Comparison of ENCODE assay signal across 29 mouse cellular contexts in genomic region chr5:90086491-90086890, GRCm38 (mm10).
DNase-seq lines count a peak whose midpoint lies in the region; ATAC-seq and TF ChIP-seq lines count a peak whose summit lies in the region.
"Had no signal": no experiment of that assay in that cellular context is flagged by ENCODE, and none has a peak within 500 bp of the region (broad histone marks: within the 10 kb centered on the region; RNA-seq: fewer than 3 reads in every experiment).

No protein-coding gene starts in this region.

- no peak overlapping the region for H3K9ac ChIP-seq in lung, postnatal 0 days (replicated peaks; ENCODE audit: low read depth)
- H3K9ac ChIP-seq: embryonic facial prominence, embryonic 13.5 days; forebrain, embryonic 12.5 days; forebrain, postnatal 0 days; heart, embryonic 12.5 days; hindbrain, embryonic 15.5 days; limb, embryonic 12.5 days; liver, embryonic 15.5 days had no signal

- no peaks in the 10 kb centered on the region for H3K9me3 ChIP-seq in lung, postnatal 0 days (ENCODE audit: low read length)
- H3K9me3 ChIP-seq: embryonic facial prominence, embryonic 13.5 days; forebrain, embryonic 12.5 days; heart, embryonic 12.5 days; hindbrain, embryonic 10.5 days; hindbrain, embryonic 15.5 days; limb, embryonic 12.5 days; liver, embryonic 15.5 days had no signal

- 60% methylated on average over 6 of the region's 6 CpGs for WGBS in lung, postnatal 0 days

- no peaks in the 10 kb centered on the region for H3K36me3 ChIP-seq in lung, postnatal 0 days (ENCODE audit: insufficient read depth, low read length)
- H3K36me3 ChIP-seq: embryonic facial prominence, embryonic 13.5 days; forebrain, embryonic 12.5 days; heart, embryonic 12.5 days; hindbrain, embryonic 10.5 days; hindbrain, embryonic 15.5 days; limb, embryonic 12.5 days; liver, embryonic 15.5 days had no signal

- no peak overlapping the region for H3K4me3 ChIP-seq in lung, postnatal 0 days (ENCODE audit: low read depth, low read length)
- H3K4me3 ChIP-seq: embryonic facial prominence, embryonic 13.5 days; erythroblast, embryonic 14.5 days; forebrain, embryonic 12.5 days; heart, embryonic 12.5 days; hindbrain, embryonic 10.5 days; hindbrain, embryonic 15.5 days; left cerebral cortex, adult 2 months; limb, embryonic 12.5 days; liver, embryonic 15.5 days had no signal

- ATAC-seq in lung, postnatal 0 days: no peak
- ATAC-seq: forebrain, postnatal 0 days; inflammation-experienced regulatory T-cells, adult 6 months; Patski had no signal

- peak; percentile 12; the same call in 1 of the 2 replicates for TF ChIP-seq CTCF in lung, postnatal 0 days (IDR thresholded peaks at IDR 0.05)

- H3K4me1 ChIP-seq in lung, postnatal 0 days (ENCODE audit: insufficient read depth, low read depth, low read length): no peaks in the 10 kb centered on the region
- H3K4me1 ChIP-seq: embryonic facial prominence, embryonic 13.5 days; forebrain, embryonic 12.5 days; heart, embryonic 12.5 days; hindbrain, embryonic 10.5 days; hindbrain, embryonic 15.5 days; limb, embryonic 12.5 days; liver, embryonic 15.5 days had no signal

- TF ChIP-seq EP300 in lung, postnatal 0 days (IDR thresholded peaks at IDR 0.05): no peak

- H3K4me2 ChIP-seq in lung, postnatal 0 days (replicated peaks; ENCODE audit: low read depth, low read length): no peak overlapping the region
- H3K4me2 ChIP-seq: embryonic facial prominence, embryonic 13.5 days; forebrain, embryonic 12.5 days; heart, embryonic 12.5 days; hindbrain, embryonic 15.5 days; limb, embryonic 12.5 days; liver, embryonic 15.5 days had no signal

- H3K27me3 ChIP-seq in lung, postnatal 0 days (replicated peaks; ENCODE audit: insufficient read depth, low read length): no peaks in the 10 kb centered on the region
- H3K27me3 ChIP-seq: embryonic facial prominence, embryonic 13.5 days; forebrain, embryonic 12.5 days; heart, embryonic 12.5 days; hindbrain, embryonic 15.5 days; limb, embryonic 12.5 days; liver, embryonic 15.5 days had no signal

- intact Hi-C loops in heart, postnatal 25 days (cut with DNase I): no loop called here

- H3K27ac ChIP-seq in lung, postnatal 0 days (ENCODE audit: low read length): no peak overlapping the region
- H3K27ac ChIP-seq: embryonic facial prominence, embryonic 13.5 days; forebrain, embryonic 12.5 days; hindbrain, embryonic 10.5 days; hindbrain, embryonic 15.5 days; left cerebral cortex, adult 2 months; limb, embryonic 12.5 days; liver, embryonic 15.5 days; macrophage had no signal

- DNase-seq in heart, adult 8-10 months (ENCODE audit: low spot score): peak; percentile 27
- no peak for DNase-seq in heart, postnatal 25 days (ENCODE audit: low spot score)
- peak; percentile 10 for DNase-seq in layer of hippocampus, adult 11-12 months (ENCODE audit: low spot score)
- DNase-seq in layer of hippocampus, postnatal 25 days (ENCODE audit: extremely low spot score in 1 of 2, low spot score in 1 of 2): no peak
- peak; percentile 59 for DNase-seq in lung, postnatal 0 days (ENCODE audit: low spot score)
- DNase-seq in lung, postnatal 4 days: no peak
- no peak for DNase-seq in gastrocnemius, postnatal 4 days (ENCODE audit: low spot score in 2 of 2)
- DNase-seq: adrenal gland, postnatal 10 days; cerebellum, adult 11-12 months; cerebellum, adult 9-11 months; embryo, embryonic 11 days; forebrain, postnatal 0 days; gastrocnemius, postnatal 14 days; heart, adult 11 months; kidney, adult 9 months; kidney, postnatal 25 days; midbrain, embryonic 14.5 days had no signal

Comparison
In these comparisons a context has a peak if more than half of its experiments do, and no peak if none do; other contexts are left out.
1. DNase-seq: peak in heart, adult 8-10 months (single experiment), layer of hippocampus, adult 11-12 months (single experiment) and lung, postnatal 0 days (single experiment); none in heart, postnatal 25 days (single experiment), layer of hippocampus, postnatal 25 days (0 of 2), lung, postnatal 4 days (0 of 2) and gastrocnemius, postnatal 4 days (0 of 2).